Mouse (Mus musculus): Measurements from ENCODE around the gene Zfp61. TPM values are rescaled to one million over a fixed set of nuclear protein-coding genes. Genes with fewer than 3 reads are reported as not detected.

The Zfp61 gene
- polyA plus RNA-seq, 1 experiment from 2014 or later = 45.1 TPM

DNA sequence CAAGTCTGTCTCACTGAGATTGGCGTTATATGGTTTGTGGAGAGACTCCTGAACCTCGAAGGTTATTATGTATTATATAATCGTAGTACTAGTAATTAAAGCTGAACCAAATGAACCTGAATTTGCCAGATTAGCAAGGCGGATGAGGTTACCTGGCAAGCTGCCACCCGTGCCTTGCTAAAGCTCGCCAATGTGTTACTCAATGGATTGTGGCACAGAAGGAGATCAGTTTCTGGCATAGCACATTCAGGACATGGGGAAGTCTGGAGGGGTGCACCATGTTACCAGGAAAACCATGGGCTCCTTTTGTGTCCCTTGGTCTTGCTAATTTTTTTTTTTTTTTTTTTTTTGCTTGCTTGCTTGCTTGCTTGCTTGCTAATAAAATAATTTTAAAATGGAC, 24.2 kb upstream of the Zfp61 start:
- H3K27ac ChIP-seq (replicated peaks) = no peak overlapping the region

DNA sequence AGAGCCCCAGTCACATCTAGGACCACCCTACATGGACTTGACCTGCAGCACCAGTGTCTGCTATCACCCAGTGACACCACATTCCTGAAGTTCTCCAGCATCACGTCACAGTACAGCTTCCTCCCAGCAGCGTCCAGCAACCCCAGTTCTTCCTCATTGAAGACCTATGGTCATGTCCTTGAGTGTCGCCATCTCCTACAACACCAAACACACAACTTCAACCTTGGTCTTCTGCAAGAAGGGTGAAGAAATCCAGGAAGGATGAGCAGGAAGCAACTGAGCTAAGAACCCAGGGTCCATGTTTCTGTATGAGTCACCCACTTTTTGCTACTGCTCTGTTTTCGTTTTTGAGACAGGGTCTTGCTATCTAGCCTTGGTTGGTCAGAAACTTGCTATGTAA, 21.6 kb upstream of the Zfp61 start:
- H3K9ac ChIP-seq (replicated peaks) = no peak overlapping the region
- peaks cover 17% of the 10 kb centered on the region; the same call in 1 of the 2 replicates for H3K27me3 ChIP-seq
- H3K36me3 ChIP-seq = no peaks in the 10 kb centered on the region
- H3K4me3 ChIP-seq = no peak overlapping the region
- no peak overlapping the region for H3K27ac ChIP-seq (replicated peaks)
- peaks cover 8% of the 10 kb centered on the region for H3K9me3 ChIP-seq
- H3K4me2 ChIP-seq (replicated peaks) = no peak overlapping the region
- ATAC-seq (ENCODE audit: low FRiP score, low read depth) = no peak
- 80% methylated on average over 4 of the region's 4 CpGs for whole genome bisulfite sequencing
- H3K4me1 ChIP-seq = peaks cover 12% of the 10 kb centered on the region

More for the DNA sequence above, 24.2 kb upstream of the Zfp61 start:
- peaks cover 12% of the 10 kb centered on the region for H3K4me1 ChIP-seq
- H3K4me2 ChIP-seq (replicated peaks) = peak overlapping the region; percentile 52; the same call in 1 of the 2 replicates
- peaks cover 7% of the 10 kb centered on the region for H3K27me3 ChIP-seq
- no peak overlapping the region for H3K4me3 ChIP-seq
- WGBS = 92% methylated on average over 6 of the region's 6 CpGs
- H3K9ac ChIP-seq (replicated peaks) = no peak overlapping the region
- no peak for ATAC-seq (ENCODE audit: low FRiP score, low read depth)
- H3K36me3 ChIP-seq = no peaks in the 10 kb centered on the region
- H3K9me3 ChIP-seq = peaks cover 8% of the 10 kb centered on the region

DNA sequence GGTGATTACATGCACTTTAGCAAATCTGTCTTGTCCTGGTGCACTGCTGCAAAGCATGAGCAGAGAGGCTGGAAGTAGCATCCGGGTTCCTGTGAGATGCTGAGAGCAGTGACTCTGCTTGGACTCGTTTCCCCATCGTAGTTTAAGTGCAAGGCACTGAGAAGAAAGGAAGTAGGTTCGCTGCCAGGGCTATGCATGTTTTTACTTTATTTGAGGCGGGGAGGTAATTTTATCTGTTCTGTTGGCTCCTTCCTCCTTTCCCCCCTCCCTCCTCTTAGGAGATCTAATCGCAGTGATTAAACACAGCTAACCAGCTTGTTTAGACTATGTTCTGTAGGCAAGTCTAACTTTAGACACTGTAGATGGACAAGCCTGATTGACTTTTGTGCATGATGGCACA, 17.9 kb upstream of the Zfp61 start:
- no peak for ATAC-seq (ENCODE audit: low FRiP score, low read depth)
- H3K36me3 ChIP-seq = no peaks in the 10 kb centered on the region
- H3K4me2 ChIP-seq (replicated peaks) = no peak overlapping the region
- H3K9me3 ChIP-seq = peaks cover 3% of the 10 kb centered on the region; the same call in 1 of the 2 replicates
- 83% methylated on average over 6 of the region's 6 CpGs for whole genome bisulfite sequencing
- H3K27ac ChIP-seq (replicated peaks) = no peak overlapping the region
- H3K4me1 ChIP-seq = peaks cover 9% of the 10 kb centered on the region
- no peak overlapping the region for H3K9ac ChIP-seq (replicated peaks)
- H3K4me3 ChIP-seq = no peak overlapping the region
- peaks cover 17% of the 10 kb centered on the region; the same call in 1 of the 2 replicates for H3K27me3 ChIP-seq

DNA sequence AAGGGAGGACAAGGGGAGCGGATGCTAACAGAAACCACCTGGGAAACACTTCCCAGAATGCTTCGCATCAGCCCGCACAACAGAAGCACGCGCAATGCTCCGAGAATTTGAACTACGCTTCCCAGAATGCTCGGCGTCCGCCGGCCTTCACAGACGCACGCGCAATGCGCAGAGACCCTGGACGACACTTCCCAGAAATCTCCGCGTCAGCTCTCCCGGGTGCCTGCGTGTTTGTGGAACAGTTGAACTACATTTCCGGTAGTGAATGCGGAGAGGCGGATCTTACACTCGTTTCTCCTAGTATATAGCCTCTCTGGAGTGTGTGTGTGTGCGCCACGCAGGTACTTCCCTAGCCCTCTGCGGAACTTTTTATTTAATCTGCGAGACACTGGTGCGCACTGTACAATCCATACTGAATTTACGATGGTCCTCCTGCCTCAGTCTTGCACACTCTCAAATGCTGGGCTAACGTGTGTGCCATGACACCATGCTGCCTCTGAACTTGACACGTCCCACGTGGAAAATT, 15.6 kb upstream of the Zfp61 start, which contains the start of gene Zfp94:
Gene Zfp94 (minus strand): TSS at position 100 of the 526 bp plus-strand sequence.
- Histone ChIP-seq H3K9me3 (no peaks in the 10 kb centered on the region), H3K4me1 (peaks cover 9% of the 10 kb centered on the region), H3K27ac (replicated peaks) (peak within 1 kb of the TSS; percentile 73), H3K36me3 (peaks cover 16% of the 10 kb centered on the region), H3K9ac (replicated peaks) (peak within 1 kb of the TSS; percentile 77), H3K4me2 (replicated peaks) (peak within 1 kb of the TSS; percentile 83), H3K27me3 (0 out of 2 replicates have a peak, but pooled peaks cover 10% of the 10 kb centered on the region), H3K4me3 (peak within 1 kb of the TSS; percentile 67)
- under 1% methylated on average over 33 of the region's 33 CpGs for WGBS
- peak; percentile 94 for ATAC-seq (ENCODE audit: low FRiP score, low read depth)

DNA sequence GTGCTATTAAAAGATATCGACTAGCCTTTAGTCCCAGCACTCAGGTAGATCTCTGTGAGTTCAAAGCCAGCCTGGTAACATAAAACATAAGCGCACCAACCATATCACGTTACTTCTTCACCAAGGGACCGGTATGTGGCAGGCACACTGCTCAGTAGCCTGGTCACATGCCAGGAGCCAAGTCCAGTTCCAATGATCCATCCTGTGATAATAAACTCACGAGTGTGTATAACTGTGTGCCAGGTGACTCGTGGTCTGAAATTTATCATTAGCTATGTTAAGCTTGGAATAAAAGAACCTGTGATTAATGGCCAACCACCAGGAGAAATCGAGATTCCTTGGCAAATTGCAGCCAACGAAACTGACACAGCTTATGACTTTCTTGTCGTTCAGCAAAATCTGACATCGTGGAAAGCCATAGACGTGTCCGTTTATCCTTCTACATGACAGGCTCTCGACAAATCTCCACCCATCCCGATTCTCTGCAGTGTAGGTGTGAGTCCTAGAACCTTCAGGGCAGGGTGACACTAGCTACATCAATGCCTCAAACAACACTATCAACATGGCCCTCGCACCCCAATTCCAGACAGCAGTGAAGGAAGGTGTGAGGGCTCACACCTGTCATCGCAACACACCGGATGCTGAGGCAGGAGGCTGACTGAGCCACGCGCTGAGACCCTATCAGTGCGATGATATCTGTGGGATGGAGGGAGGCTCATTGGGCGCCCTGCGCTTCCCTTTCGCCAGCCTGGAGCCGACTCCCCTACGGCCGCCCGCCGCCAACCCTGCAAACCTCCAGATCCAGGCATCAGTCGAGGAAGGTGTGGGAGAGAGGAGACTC, 14.9 kb upstream of the Zfp61 start:
- WGBS = 33% methylated on average over 29 of the region's 29 CpGs
- no peak; the same call in none of the 2 replicates for ATAC-seq (ENCODE audit: low FRiP score, low read depth)

DNA sequence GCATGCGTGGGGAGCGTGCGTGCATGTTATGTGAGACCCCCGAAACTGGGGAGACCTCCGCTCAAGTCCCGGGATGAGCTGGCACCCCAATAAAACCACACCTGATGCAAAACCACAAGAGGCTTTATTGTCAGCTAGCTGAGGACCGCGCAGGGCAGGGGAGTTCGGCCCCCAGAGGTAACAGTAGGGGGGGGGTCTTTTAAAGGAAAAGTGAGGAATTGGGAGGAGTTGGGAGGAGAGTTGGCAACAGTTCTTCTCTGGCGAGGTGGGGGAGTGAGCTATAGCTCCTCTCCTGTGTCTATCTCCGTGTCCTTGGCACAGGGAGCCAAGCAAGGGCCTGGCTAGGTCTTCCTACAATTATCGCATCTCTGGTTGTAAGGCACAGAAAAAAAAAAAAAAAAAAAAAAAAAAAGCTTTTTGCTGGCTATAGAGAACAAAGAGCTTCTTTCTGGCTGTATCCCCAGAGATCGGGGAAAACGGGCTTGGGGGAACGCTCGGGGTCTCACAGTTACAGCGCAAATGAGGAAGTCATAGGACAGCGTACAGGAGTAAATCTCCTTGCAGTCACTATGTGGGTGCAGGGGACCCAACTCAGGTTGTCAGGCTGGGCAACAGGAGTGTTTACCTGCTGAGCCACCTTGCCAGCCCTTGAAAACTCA, 1.1 kb downstream of the Zfp61 start:
- Histone ChIP-seq H3K36me3 (peaks cover 43% of the 10 kb centered on the region), H3K4me3 (peak overlapping the region; percentile 78), H3K27ac (replicated peaks) (peak overlapping the region; percentile 94), H3K4me2 (replicated peaks) (peak overlapping the region; percentile 90), H3K4me1 (peaks cover 14% of the 10 kb centered on the region), H3K9me3 (no peaks in the 10 kb centered on the region), H3K9ac (replicated peaks) (peak overlapping the region; percentile 76), H3K27me3 (no peaks in the 10 kb centered on the region)
- peak; percentile 28 for ATAC-seq (ENCODE audit: low FRiP score, low read depth)
- under 1% methylated on average over 18 of the region's 18 CpGs for WGBS

More for the DNA sequence above, 14.9 kb upstream of the Zfp61 start:
- Histone ChIP-seq H3K4me1 (peaks cover 9% of the 10 kb centered on the region), H3K9ac (replicated peaks) (peak overlapping the region; percentile 77), H3K9me3 (no peaks in the 10 kb centered on the region), H3K36me3 (peaks cover 23% of the 10 kb centered on the region), H3K4me3 (peak overlapping the region; percentile 67), H3K4me2 (replicated peaks) (peak overlapping the region; percentile 83), H3K27ac (replicated peaks) (peak overlapping the region; percentile 64; the same call in 1 of the 2 replicates), H3K27me3 (0 out of 2 replicates have a peak, but pooled peaks cover 10% of the 10 kb centered on the region)

DNA sequence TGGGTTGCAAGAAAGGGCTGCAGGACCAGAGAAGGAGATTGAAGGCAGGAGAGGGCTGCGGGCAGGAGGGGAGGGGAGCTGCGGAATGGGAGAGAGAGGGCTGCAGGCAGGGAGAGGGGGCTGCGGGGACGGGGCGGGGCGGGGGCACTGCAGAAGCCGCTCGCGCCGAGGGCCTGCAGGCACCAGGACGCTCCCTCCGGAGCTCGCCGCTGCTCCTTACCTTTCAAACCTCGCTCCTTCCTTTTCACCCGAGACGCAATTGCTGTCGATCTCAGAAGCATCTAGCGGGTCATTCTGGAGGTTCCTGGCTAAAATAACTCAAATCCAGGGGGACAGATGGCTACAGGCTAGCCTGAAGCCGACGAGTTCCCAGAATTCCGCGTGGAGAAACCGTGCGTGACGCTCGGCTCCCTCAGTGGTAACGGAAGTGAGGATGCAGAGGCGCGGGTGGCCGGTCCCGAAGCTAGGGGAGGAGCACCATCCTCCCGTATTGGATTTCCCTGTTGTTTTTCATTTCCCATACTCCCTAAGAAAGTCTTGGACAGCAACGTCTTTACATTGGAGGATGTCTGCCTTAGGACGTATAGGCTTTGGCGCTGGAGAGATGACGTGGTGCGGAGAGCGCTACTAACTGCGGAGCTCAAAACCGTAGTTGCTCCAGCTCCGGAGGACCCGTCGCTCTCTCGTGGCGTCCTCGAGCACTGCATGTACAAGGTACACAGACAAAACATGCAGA, 1.9 kb downstream of the Zfp61 start:
- peak overlapping the region; percentile 78 for H3K4me3 ChIP-seq
- no peaks in the 10 kb centered on the region for H3K9me3 ChIP-seq
- under 1% methylated on average over 43 of the region's 47 CpGs for WGBS
- H3K36me3 ChIP-seq = peaks cover 44% of the 10 kb centered on the region
- H3K4me2 ChIP-seq (replicated peaks) = peak overlapping the region; percentile 90
- ATAC-seq (ENCODE audit: low FRiP score, low read depth) = peak; percentile 83
- H3K4me1 ChIP-seq = peaks cover 14% of the 10 kb centered on the region
- H3K27ac ChIP-seq (replicated peaks) = peak overlapping the region; percentile 94
- H3K9ac ChIP-seq (replicated peaks) = peak overlapping the region; percentile 76
- H3K27me3 ChIP-seq = no peaks in the 10 kb centered on the region

DNA sequence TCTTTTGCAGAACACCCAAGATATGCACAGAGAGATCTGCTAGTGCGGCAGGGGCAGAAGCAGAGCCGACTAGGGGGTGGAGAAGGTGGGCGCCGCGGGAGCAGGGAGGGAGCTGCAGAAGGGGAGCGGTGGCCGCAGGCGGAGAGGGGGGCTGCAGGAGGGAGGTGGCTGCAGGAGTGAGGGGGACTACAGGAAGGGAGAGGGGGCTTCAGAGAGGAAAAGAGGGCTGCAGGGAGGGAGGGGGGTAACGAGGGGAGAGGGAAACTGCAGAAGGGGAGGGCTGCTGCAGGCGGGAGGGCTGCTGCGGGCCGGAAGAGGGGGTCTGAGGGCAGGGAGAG, 2.4 kb downstream of the Zfp61 start:
- Histone ChIP-seq H3K27me3 (no peaks in the 10 kb centered on the region), H3K36me3 (peaks cover 49% of the 10 kb centered on the region), H3K4me2 (replicated peaks) (peak overlapping the region; percentile 90), H3K4me3 (peak overlapping the region; percentile 78), H3K27ac (replicated peaks) (peak overlapping the region; percentile 94), H3K9ac (replicated peaks) (peak overlapping the region; percentile 76), H3K9me3 (no peaks in the 10 kb centered on the region), H3K4me1 (peaks cover 14% of the 10 kb centered on the region)
- WGBS = under 1% methylated on average over 12 of the region's 12 CpGs
- peak; percentile 53 for ATAC-seq (ENCODE audit: low FRiP score, low read depth)

DNA sequence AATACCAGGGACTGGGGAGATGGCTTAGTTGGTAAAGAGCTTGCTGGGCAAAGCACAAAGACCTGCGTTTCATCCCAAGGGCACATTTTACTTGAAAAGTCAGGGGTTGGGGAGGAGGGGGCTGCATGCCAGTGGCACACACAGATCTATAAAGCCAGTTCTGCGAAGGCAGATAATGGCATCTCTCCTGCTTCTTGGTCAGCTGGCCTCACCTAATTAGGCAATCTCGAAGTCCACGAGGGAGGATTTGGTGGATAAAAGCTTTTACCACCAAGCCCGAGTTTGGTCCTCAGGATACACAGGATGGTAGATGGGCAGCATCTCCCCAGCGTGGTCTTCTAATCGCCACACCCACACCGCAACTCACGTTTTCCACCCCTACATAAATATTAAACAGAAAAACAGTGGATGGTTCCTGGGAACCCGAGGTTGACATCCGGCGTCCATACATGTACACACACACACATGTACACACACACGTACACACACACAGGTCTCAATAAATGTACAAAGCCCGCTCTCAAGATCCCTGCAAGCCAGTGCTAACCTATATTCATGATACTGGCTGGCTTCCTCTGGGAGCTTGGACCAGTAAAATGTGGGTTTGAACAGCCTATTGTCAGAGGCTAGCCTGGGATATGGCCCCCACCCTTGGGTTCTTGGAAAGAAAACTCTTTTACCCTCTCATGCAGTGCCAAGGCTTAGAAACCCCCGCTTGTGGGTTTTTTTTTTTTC, 3.5 kb downstream of the Zfp61 start:
- H3K4me2 ChIP-seq (replicated peaks) = peak overlapping the region; percentile 90
- H3K36me3 ChIP-seq = peaks cover 48% of the 10 kb centered on the region
- H3K27me3 ChIP-seq = no peaks in the 10 kb centered on the region
- no peak overlapping the region for H3K9ac ChIP-seq (replicated peaks)
- no peak overlapping the region; the same call in 1 of the 2 replicates for H3K4me3 ChIP-seq
- 92% methylated on average over 15 of the region's 15 CpGs for WGBS
- ATAC-seq (ENCODE audit: low FRiP score, low read depth) = no peak
- H3K9me3 ChIP-seq = no peaks in the 10 kb centered on the region
- H3K27ac ChIP-seq (replicated peaks) = no peak overlapping the region
- H3K4me1 ChIP-seq = peaks cover 14% of the 10 kb centered on the region

DNA sequence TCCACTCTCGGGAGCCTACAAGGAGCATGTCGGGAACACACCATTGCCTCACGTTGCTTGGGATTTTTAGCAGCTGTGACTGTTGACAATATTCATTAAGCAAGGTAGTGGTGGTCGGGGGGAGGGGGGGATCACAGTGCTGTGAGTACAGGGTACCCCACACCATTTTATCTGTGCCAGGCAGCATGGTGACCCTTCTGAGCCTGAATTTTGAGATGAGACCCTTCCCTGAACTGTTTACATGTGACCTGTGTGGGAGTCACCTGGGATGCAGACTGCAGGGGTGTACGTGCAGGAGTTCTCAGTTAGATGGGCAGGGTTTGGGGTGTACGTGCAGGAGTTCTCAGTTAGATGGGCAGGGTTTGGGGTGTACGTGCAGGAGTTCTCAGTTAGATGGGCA, 4.6 kb downstream of the Zfp61 start:
- ATAC-seq (ENCODE audit: low FRiP score, low read depth) = no peak
- Histone ChIP-seq H3K27ac (replicated peaks) (no peak overlapping the region), H3K9me3 (no peaks in the 10 kb centered on the region), H3K9ac (replicated peaks) (no peak overlapping the region), H3K4me3 (no peak overlapping the region), H3K36me3 (peaks cover 51% of the 10 kb centered on the region), H3K4me1 (peaks cover 14% of the 10 kb centered on the region), H3K27me3 (no peaks in the 10 kb centered on the region), H3K4me2 (replicated peaks) (no peak overlapping the region)
- 94% methylated on average over 7 of the region's 7 CpGs for WGBS

DNA sequence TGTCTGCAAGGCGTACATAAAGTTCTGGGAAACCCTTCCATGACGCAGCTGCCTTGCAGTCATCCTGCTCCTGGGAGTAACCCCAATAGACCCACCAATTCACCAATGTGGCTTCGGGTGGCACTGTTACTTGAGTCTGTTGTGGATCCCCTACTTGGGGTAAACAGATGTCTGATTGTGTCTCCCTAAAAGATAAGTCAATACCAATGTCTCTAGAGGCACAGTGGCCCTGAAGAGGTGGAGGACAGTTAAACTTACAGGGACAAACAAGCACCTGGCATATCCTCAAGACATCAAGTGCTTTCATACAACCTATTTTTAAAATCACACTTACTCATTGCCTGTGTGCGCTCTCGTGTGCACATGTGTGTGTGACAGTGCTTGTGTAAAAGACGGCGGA, 5.7 kb downstream of the Zfp61 start:
- WGBS = 97% methylated on average over 7 of the region's 7 CpGs
- H3K4me3 ChIP-seq = no peak overlapping the region
- H3K4me2 ChIP-seq (replicated peaks) = no peak overlapping the region

More for the DNA sequence above, 5.7 kb downstream of the Zfp61 start:
- H3K27ac ChIP-seq (replicated peaks) = no peak overlapping the region
- H3K27me3 ChIP-seq = no peaks in the 10 kb centered on the region
- peaks cover 10% of the 10 kb centered on the region for H3K4me1 ChIP-seq
- H3K9ac ChIP-seq (replicated peaks) = no peak overlapping the region
- no peaks in the 10 kb centered on the region for H3K9me3 ChIP-seq
- ATAC-seq (ENCODE audit: low FRiP score, low read depth) = no peak
- peaks cover 61% of the 10 kb centered on the region for H3K36me3 ChIP-seq
